Mouse (Mus musculus) stomach, embryonic 15.5 days (tissue): ENCODE results near the gene Gm47985. TPM values are rescaled to one million over a fixed set of nuclear protein-coding genes. Genes with fewer than 3 reads are reported as not detected.
"Not testable (repeated sequence)": the region's sequence is repeated elsewhere in the genome, so short reads cannot be mapped to it uniquely, and the experiment has no call there.

ENCODE experiments used
- ATAC-seq: fragments of 200-750 bp; cut with Nextera tagmentation; 2 replicates; pipeline ENCODE4 v1.8.0; 2017; ENCODE audit warnings: low read depth, moderate number of reproducible peaks, moderate TSS enrichment; ENCODE audit not compliant: insufficient read depth, low FRiP score
- H3K27ac ChIP-seq: fragments of 300-500 bp; sonication (generic); 2 replicates; pipeline ENCODE4 v1.5.1; 2015; ENCODE audit warnings: mild to moderate bottlenecking, inconsistent platforms
- H3K27me3 ChIP-seq: fragments of 300-500 bp; sonication (generic); replicated peaks from 2 replicates; pipeline ENCODE4 v1.6.1; 2015; ENCODE audit warnings: inconsistent platforms
- H3K36me3 ChIP-seq: fragments of 300-500 bp; sonication (generic); 2 replicates; pipeline ENCODE4 v1.6.1; 2015; ENCODE audit warnings: inconsistent platforms
- H3K4me1 ChIP-seq: fragments of 300-500 bp; sonication (generic); 2 replicates; pipeline ENCODE4 v1.6.1; 2015; ENCODE audit warnings: inconsistent platforms
- H3K4me2 ChIP-seq: fragments of 300-500 bp; sonication (generic); 2 replicates; pipeline ENCODE4 v1.6.1; 2015; ENCODE audit warnings: mild to moderate bottlenecking, inconsistent platforms
- H3K4me3 ChIP-seq: fragments of 300-500 bp; sonication (generic); replicated peaks from 2 replicates; pipeline ENCODE4 v1.5.1; 2015; ENCODE audit warnings: inconsistent platforms
- H3K9ac ChIP-seq: fragments of 300-500 bp; sonication (generic); 2 replicates; pipeline ENCODE4 v1.6.1; 2015; ENCODE audit warnings: inconsistent platforms
- H3K9me3 ChIP-seq: fragments of 300-500 bp; sonication (generic); 2 replicates; pipeline ENCODE4 v1.6.1; 2016; ENCODE audit warnings: inconsistent platforms
- WGBS: fragments of 180-500 bp; shearing (Covaris S2); methylation state at CpG from one replicate; pipeline ENCODE4 v1.1.7; 2015; 5-methylcytosine and 5-hydroxymethylcytosine counted together
- polyA plus RNA-seq: library from polyadenylated mRNA; unstranded; fragments of >200 nt; fragmentation: Nextera tagmentation; extraction: Ambion mirVana; gene quantifications from 2 replicates; pipeline ENCODE4 v1.2.1, GENCODE M21; 2015

Gm47985 gene
- polyA plus RNA-seq = 0.13 and 0.17 TPM in 2 replicates

- H3K9ac ChIP-seq, H3K4me1 ChIP-seq, H3K27ac ChIP-seq, ATAC-seq, H3K4me2 ChIP-seq, H3K27me3 ChIP-seq, H3K9me3 ChIP-seq, H3K4me3 ChIP-seq, H3K36me3 ChIP-seq: not testable (repeated sequence)
- 100% methylated on average over 1 of the region's 7 CpGs for WGBS
These were observed at the start of gene Gm47985 for GRCm38 (mm10) chr1:151182266-151182665. Gene Gm47985, plus strand, starts transcription at chr1:151182537.

DNA sequence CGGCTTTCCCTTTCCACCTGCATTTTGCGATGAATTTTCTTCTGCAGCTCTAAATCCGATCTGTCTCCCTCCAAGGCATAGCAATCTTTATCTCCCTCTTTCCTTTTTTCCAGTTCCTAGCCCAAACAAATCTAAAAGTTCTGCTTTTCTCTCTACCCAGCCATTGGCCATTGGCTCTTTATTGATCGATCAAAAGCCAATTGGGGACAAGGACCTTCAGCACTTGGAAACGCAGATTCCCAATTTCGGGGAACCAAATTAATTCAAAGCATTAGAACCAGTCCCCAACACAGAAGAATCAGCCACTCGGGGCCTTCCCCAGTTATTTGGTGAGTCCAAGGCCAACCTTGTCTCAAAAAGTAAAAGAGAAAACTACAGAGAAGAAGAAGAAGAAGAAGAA, 49.7 kb upstream of the Gm47985 start:
- Histone ChIP-seq H3K4me2 (no peak overlapping the region), H3K4me1 (no peaks in the 10 kb centered on the region), H3K27me3 (no peaks in the 10 kb centered on the region), H3K4me3 (no peak overlapping the region), H3K9me3 (no peaks in the 10 kb centered on the region), H3K27ac (no peak overlapping the region), H3K9ac (no peak overlapping the region), H3K36me3 (no peaks in the 10 kb centered on the region)
- ATAC-seq = no peak
- 85% methylated on average over 7 of the region's 7 CpGs for WGBS

DNA sequence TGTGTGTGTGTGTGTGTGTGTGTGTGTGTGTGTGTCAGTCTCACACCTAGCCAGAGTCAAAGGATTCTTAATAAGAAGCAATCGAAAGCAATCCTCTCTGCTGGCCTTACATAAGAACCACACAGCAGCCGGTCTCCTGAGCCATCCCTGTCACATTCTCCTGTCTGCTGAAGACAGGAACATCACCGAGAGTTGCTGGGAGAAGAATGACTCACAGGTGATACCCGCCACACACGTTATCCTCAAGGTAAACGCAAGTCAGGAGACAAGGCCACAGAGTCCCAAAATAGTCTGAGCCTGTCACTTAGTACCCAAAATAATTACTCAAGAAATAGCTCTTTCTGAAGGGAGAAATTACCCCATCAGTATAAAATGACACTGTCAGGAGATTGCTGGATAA, 43.9 kb upstream of the Gm47985 start:
- no peak overlapping the region for H3K27ac ChIP-seq
- 62% methylated on average over 6 of the region's 6 CpGs for WGBS

GRCm38 (mm10) chr1:151140956-151141355, 41.4 kb upstream of the Gm47985 start:
- no peak for ATAC-seq
- 67% methylated on average over 3 of the region's 3 CpGs for WGBS

More for the DNA sequence above, 43.9 kb upstream of the Gm47985 start:
- no peak for ATAC-seq
- H3K4me3 ChIP-seq = no peak overlapping the region
- H3K9me3 ChIP-seq = no peaks in the 10 kb centered on the region
- no peak overlapping the region for H3K4me2 ChIP-seq
- H3K9ac ChIP-seq = no peak overlapping the region
- no peaks in the 10 kb centered on the region for H3K27me3 ChIP-seq
- H3K36me3 ChIP-seq = no peaks in the 10 kb centered on the region
- H3K4me1 ChIP-seq = no peaks in the 10 kb centered on the region

DNA sequence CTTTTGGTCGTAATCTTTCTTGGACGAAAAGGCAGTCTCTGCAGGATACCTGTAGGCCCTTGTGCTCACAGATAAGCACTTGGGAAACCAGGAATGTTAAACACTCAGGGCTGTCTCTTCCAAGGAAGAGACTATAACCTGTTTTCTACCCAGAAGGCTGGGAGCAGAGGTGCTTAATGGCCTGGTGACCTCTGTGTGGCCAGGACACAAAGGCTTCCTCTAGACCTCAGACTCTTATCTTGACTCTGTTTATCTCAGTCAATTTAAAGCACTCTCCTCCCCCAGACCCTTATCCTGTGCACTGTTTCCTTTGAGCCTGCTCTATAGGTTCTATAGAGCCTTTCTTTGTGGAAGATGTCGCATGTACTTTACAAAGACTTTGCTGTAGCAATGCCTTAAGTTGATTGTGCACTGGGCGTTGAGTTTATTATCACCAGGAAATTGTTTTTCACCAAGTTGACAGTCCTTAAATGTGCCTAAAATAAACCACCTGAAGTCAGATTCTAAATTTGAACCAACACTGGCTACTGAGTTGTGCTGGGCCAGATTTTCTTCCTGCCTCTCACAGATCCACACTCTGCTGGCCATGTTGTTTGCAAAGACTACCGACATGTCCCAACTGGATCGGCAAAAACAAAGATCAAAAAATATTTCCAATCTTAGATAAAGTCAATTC, 37.7 kb upstream of the Gm47985 start:
- Histone ChIP-seq H3K27ac (no peak overlapping the region), H3K4me1 (no peaks in the 10 kb centered on the region), H3K9me3 (no peaks in the 10 kb centered on the region), H3K9ac (no peak overlapping the region), H3K36me3 (no peaks in the 10 kb centered on the region), H3K4me2 (no peak overlapping the region), H3K4me3 (no peak overlapping the region), H3K27me3 (no peaks in the 10 kb centered on the region)
- no peak for ATAC-seq
- 45% methylated on average over 6 of the region's 6 CpGs for WGBS

More at GRCm38 (mm10) chr1:151140956-151141355, 41.4 kb upstream of the Gm47985 start:
- Histone ChIP-seq H3K36me3 (no peaks in the 10 kb centered on the region), H3K4me3 (no peak overlapping the region), H3K27ac (no peak overlapping the region), H3K4me2 (no peak overlapping the region), H3K27me3 (no peaks in the 10 kb centered on the region), H3K9ac (no peak overlapping the region), H3K4me1 (no peaks in the 10 kb centered on the region), H3K9me3 (no peaks in the 10 kb centered on the region)

DNA sequence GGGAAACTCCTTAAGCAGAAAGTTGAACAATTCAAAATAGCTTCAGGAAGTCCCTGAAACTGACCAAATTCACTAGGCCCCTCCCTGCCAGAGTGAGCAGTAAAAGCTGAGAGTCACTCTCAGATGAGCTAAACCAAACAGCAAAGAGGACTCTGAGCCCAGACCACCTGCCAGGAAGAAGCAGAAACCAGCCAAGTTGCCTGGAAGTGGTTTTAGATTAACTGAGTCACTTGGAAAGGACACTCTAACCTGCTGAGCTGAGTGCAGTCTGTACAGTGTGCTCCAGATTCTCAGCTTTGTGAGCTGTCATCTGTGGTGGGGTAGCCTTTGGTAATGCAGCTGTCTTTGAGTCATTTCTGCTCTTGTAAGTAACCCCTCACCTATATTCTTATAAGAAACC, 34.5 kb upstream of the Gm47985 start:
- ATAC-seq = no peak
- no peak overlapping the region for H3K4me2 ChIP-seq
- H3K4me1 ChIP-seq = no peaks in the 10 kb centered on the region
- no peak overlapping the region for H3K4me3 ChIP-seq
- H3K27ac ChIP-seq = no peak overlapping the region
- no peaks in the 10 kb centered on the region for H3K27me3 ChIP-seq
- H3K9me3 ChIP-seq = no peaks in the 10 kb centered on the region
- no peaks in the 10 kb centered on the region for H3K36me3 ChIP-seq
- no peak overlapping the region for H3K9ac ChIP-seq

- Histone ChIP-seq H3K4me1 (no peaks in the 10 kb centered on the region), H3K9me3 (no peaks in the 10 kb centered on the region), H3K27me3 (no peaks in the 10 kb centered on the region), H3K4me3 (no peak overlapping the region), H3K4me2 (no peak overlapping the region), H3K9ac (no peak overlapping the region), H3K27ac (no peak overlapping the region), H3K36me3 (no peaks in the 10 kb centered on the region)
- ATAC-seq = no peak
- 93% methylated on average over 7 of the region's 7 CpGs for WGBS
These were observed 32.1 kb upstream of the Gm47985 start for GRCm38 (mm10) chr1:151150211-151150610.

GRCm38 (mm10) chr1:151151089-151151488, 31.2 kb upstream of the Gm47985 start:
- no peak overlapping the region for H3K4me2 ChIP-seq
- H3K4me3 ChIP-seq = no peak overlapping the region
- ATAC-seq = no peak
- H3K9ac ChIP-seq = no peak overlapping the region
- no peaks in the 10 kb centered on the region for H3K9me3 ChIP-seq
- H3K27ac ChIP-seq = no peak overlapping the region
- H3K27me3 ChIP-seq = no peaks in the 10 kb centered on the region
- no peaks in the 10 kb centered on the region for H3K4me1 ChIP-seq
- no peaks in the 10 kb centered on the region for H3K36me3 ChIP-seq
- 69% methylated on average over 2 of the region's 2 CpGs for WGBS

DNA sequence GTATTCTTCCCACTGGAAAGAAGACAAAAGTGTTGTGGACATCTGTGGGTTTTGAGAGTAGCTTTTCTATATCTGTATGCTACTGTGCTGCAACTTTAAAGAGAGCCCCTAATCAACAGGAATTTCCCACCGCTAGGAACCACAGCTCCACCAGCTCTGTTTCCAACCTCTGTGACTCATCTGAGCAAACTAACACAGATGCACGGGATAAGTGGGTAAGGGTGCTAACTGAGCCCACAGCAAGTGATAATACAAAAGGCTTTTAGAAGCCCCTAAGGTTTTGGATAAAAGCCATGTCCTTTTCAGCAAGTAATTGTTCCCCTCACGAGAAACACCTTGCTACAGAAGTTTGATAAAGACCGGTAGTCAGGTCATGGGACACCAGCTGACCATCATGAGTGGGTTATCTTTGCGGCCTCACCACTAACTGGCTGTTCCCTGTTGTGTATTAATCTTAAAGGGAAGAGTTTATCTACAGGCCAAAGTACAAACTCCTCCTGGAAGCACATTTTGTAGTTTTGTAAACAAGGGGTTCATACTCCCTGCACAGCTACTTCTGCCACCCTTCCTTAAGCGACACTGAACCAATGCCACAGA, 29.2 kb upstream of the Gm47985 start:
- Histone ChIP-seq H3K4me3 (no peak overlapping the region), H3K4me1 (no peaks in the 10 kb centered on the region), H3K27me3 (no peaks in the 10 kb centered on the region), H3K36me3 (no peaks in the 10 kb centered on the region), H3K4me2 (no peak overlapping the region), H3K9me3 (no peaks in the 10 kb centered on the region), H3K27ac (no peak overlapping the region), H3K9ac (no peak overlapping the region)
- no peak for ATAC-seq
- 73% methylated on average over 6 of the region's 6 CpGs for WGBS

- H3K4me1 ChIP-seq, ATAC-seq: not testable (repeated sequence)
These were observed 28.2 kb upstream of the Gm47985 start for GRCm38 (mm10) chr1:151154131-151154530.

GRCm38 (mm10) chr1:151156129-151156528, 26.2 kb upstream of the Gm47985 start:
- Histone ChIP-seq H3K9me3 (no peaks in the 10 kb centered on the region), H3K36me3 (no peaks in the 10 kb centered on the region), H3K4me2 (no peak overlapping the region), H3K9ac (no peak overlapping the region), H3K4me1 (no peaks in the 10 kb centered on the region), H3K27me3 (no peaks in the 10 kb centered on the region), H3K4me3 (no peak overlapping the region), H3K27ac (no peak overlapping the region)
- ATAC-seq = no peak
- WGBS = 85% methylated on average over 3 of the region's 3 CpGs

More at GRCm38 (mm10) chr1:151154131-151154530, 28.2 kb upstream of the Gm47985 start:
- not testable (repeated sequence) for H3K27ac ChIP-seq, H3K9ac ChIP-seq, H3K4me2 ChIP-seq, H3K27me3 ChIP-seq, H3K9me3 ChIP-seq, H3K36me3 ChIP-seq, H3K4me3 ChIP-seq
- WGBS = 88% methylated on average over 9 of the region's 9 CpGs

DNA sequence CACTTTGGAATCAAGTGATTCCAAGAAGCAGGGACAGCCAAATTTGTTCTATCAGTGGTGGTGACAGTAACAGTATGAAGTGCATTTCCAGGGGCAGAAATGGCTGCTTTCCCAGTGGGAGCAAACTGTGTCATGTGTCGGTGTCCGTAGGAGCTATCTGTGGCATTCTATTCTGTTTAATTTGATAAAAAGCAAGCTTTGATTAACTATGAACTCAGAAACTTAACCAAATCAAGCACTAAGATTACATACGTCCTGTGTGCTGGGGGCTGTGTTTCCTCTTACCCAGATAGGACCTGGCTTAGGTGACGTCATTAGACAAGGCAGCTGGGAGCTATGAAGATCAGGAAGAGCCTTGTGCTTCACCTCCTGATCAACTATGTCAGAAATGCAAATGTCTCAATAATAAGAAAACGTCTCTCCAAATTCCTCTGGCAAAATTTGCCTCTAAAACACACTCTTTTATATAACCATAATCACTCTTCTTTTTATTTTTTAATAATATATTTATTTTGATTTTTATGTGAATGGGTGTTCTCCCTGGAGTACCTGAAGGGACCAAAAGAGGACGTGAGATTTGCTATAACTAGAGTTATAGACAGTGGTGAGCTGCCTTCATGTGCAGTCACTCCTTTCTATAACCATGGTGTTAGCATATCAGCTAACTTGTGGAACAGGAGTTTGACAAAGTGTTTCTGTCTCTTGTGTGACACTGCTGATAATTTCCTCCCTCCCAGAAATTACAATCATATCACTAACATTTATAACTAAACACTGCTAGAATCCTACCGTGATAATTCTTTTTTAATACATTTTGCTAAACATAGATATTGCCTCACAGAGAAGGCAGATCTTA, 25.3 kb upstream of the Gm47985 start:
- Histone ChIP-seq H3K27me3 (no peaks in the 10 kb centered on the region), H3K4me3 (no peak overlapping the region), H3K4me2 (no peak overlapping the region), H3K36me3 (no peaks in the 10 kb centered on the region), H3K9me3 (no peaks in the 10 kb centered on the region), H3K4me1 (no peaks in the 10 kb centered on the region), H3K9ac (no peak overlapping the region), H3K27ac (no peak overlapping the region)
- 62% methylated on average over 7 of the region's 7 CpGs for WGBS
- no peak for ATAC-seq
